ENCODE assay signal across 7 mouse cellular contexts in genomic region chr2:4557028-4557427, GRCm38 (mm10).
A peak's percentile ranks its signal among the peaks of the same experiment; 100 is the strongest.
DNase-seq lines count a peak whose midpoint lies in the region; ATAC-seq and TF ChIP-seq lines count a peak whose summit lies in the region.

No protein-coding gene starts in this region.

- peak overlapping the region; percentile 99 for H3K27ac ChIP-seq in lung, embryonic 16.5 days (ENCODE audit: low read length)
- peak overlapping the region; percentile 95 for H3K27ac ChIP-seq in embryonic facial prominence, embryonic 14.5 days (replicated peaks; ENCODE audit: low read depth, low read length)
- 0 out of 2 replicates have a peak overlapping the region, but pooled peaks have one; percentile 34 for H3K27ac ChIP-seq in hindbrain, embryonic 15.5 days (replicated peaks)

- no peak overlapping the region; the same call in 1 of the 2 replicates for H3K4me3 ChIP-seq in lung, embryonic 16.5 days (ENCODE audit: low read length)
- no peak overlapping the region for H3K4me3 ChIP-seq in embryonic facial prominence, embryonic 14.5 days (ENCODE audit: low read depth, low read length)
- no peak overlapping the region for H3K4me3 ChIP-seq in hindbrain, embryonic 15.5 days
- H3K4me3 ChIP-seq in myocyte, result no peak overlapping the region

- peak overlapping the region; percentile 25 for H3K4me2 ChIP-seq in lung, embryonic 16.5 days (ENCODE audit: low read depth, low read length)
- H3K4me2 ChIP-seq in embryonic facial prominence, embryonic 14.5 days (ENCODE audit: low read depth, low read length), result peak overlapping the region; percentile 8; the same call in 1 of the 2 replicates
- H3K4me2 ChIP-seq in hindbrain, embryonic 15.5 days, result no peak overlapping the region
- H3K4me2 ChIP-seq in myocyte (ENCODE audit: low read depth), result peak overlapping the region; percentile 89

- peaks cover 41% of the 10 kb centered on the region for H3K4me1 ChIP-seq in lung, embryonic 16.5 days (replicated peaks; ENCODE audit: control insufficient read depth, insufficient read depth, low read length)
- H3K4me1 ChIP-seq in embryonic facial prominence, embryonic 14.5 days (ENCODE audit: control insufficient read depth, insufficient read depth, low read length), result peaks cover 50% of the 10 kb centered on the region
- peaks cover 57% of the 10 kb centered on the region for H3K4me1 ChIP-seq in hindbrain, embryonic 15.5 days (replicated peaks)

- H3ac ChIP-seq in myocyte (ENCODE audit: control insufficient read depth, insufficient read length), result no peak overlapping the region

- ATAC-seq in lung, embryonic 16.5 days (ENCODE audit: low read depth), result peak; percentile 18; the same call in 1 of the 2 replicates
- no peak for ATAC-seq in embryonic facial prominence, embryonic 14.5 days (ENCODE audit: low read depth)
- ATAC-seq in hindbrain, embryonic 15.5 days (ENCODE audit: low FRiP score, low read depth), result no peak

- no peaks in the 10 kb centered on the region for H3K9me3 ChIP-seq in lung, embryonic 16.5 days (ENCODE audit: control insufficient read depth, low read length)
- no peaks in the 10 kb centered on the region for H3K9me3 ChIP-seq in embryonic facial prominence, embryonic 14.5 days (ENCODE audit: control insufficient read depth, low read length)
- no peaks in the 10 kb centered on the region for H3K9me3 ChIP-seq in hindbrain, embryonic 15.5 days

- WGBS in lung, embryonic 16.5 days, result 17% methylated on average over 4 of the region's 4 CpGs
- WGBS in embryonic facial prominence, embryonic 14.5 days, result 14% methylated on average over 4 of the region's 4 CpGs
- WGBS in hindbrain, embryonic 15.5 days, result 36% methylated on average over 4 of the region's 4 CpGs

- H3K36me3 ChIP-seq in lung, embryonic 16.5 days (ENCODE audit: control insufficient read depth, insufficient read depth, low read length), result no peaks in the 10 kb centered on the region
- H3K36me3 ChIP-seq in embryonic facial prominence, embryonic 14.5 days (ENCODE audit: control insufficient read depth, insufficient read depth, low read length), result 0 out of 2 replicates have a peak, but pooled peaks cover 4% of the 10 kb centered on the region
- no peaks in the 10 kb centered on the region for H3K36me3 ChIP-seq in hindbrain, embryonic 15.5 days
- no peaks in the 10 kb centered on the region for H3K36me3 ChIP-seq in myocyte (ENCODE audit: control insufficient read depth, insufficient read depth)

- H3K79me2 ChIP-seq in myocyte (ENCODE audit: control insufficient read depth, insufficient read depth), result peaks cover 31% of the 10 kb centered on the region

- no peak for TF ChIP-seq POLR2A in myocyte (IDR thresholded peaks at IDR 0.05; ENCODE audit: insufficient read length, low read depth)

- DNase-seq in lung, adult 18-20 months, result no peak
- DNase-seq in embryonic facial prominence, embryonic 14.5 days (ENCODE audit: low spot score), result peak; percentile 77
- DNase-seq in ovary, postnatal 14 days (ENCODE audit: low spot score), result no peak
- no peak for DNase-seq in cerebellum, adult 9-10 months

- peak overlapping the region; percentile 6; the same call in 1 of the 2 replicates for H3K9ac ChIP-seq in lung, embryonic 16.5 days (ENCODE audit: low read length)
- peak overlapping the region; percentile 32; the same call in 1 of the 2 replicates for H3K9ac ChIP-seq in embryonic facial prominence, embryonic 14.5 days (ENCODE audit: low read depth, low read length)
- no peak overlapping the region for H3K9ac ChIP-seq in hindbrain, embryonic 15.5 days

- no peaks in the 10 kb centered on the region for H3K27me3 ChIP-seq in lung, embryonic 16.5 days (ENCODE audit: control insufficient read depth, insufficient read depth, low read depth, low read length)
- no peaks in the 10 kb centered on the region for H3K27me3 ChIP-seq in embryonic facial prominence, embryonic 14.5 days (replicated peaks; ENCODE audit: control insufficient read depth, insufficient read depth, low read length)
- no peaks in the 10 kb centered on the region for H3K27me3 ChIP-seq in hindbrain, embryonic 15.5 days
- no peaks in the 10 kb centered on the region for H3K27me3 ChIP-seq in myocyte (ENCODE audit: control insufficient read depth, insufficient read depth, insufficient read length)

TF ChIP-seq in myocyte, 11 proteins besides CTCF, POLR2A, EP300 and RAD21:
- TF ChIP-seq MYOG (IDR thresholded peaks at IDR 0.05; ENCODE audit: control insufficient read depth in 1 of 3, insufficient read depth in 1 of 3, insufficient read length in 2 of 3, low read depth in 2 of 3) (peak; percentile 58 to 91 (median 76)), MAX (IDR thresholded peaks at IDR 0.05; ENCODE audit: low read depth) (no peak), TCF12 (IDR thresholded peaks at IDR 0.05; ENCODE audit: insufficient read depth, poor library complexity, severe bottlenecking) (peak; percentile 51), MYOD1 (IDR thresholded peaks at IDR 0.05; ENCODE audit: control insufficient read depth in 1 of 3, insufficient read length in 2 of 3, low read depth in 2 of 3) (peak; percentile 37 to 91 (median 90))

Comparison
In these comparisons a context has a peak if more than half of its experiments do, and no peak if none do; other contexts are left out.
1. H3K27ac ChIP-seq: peak in every context shown above with its lines; median percentile 99 in lung, embryonic 16.5 days; 95 in embryonic facial prominence, embryonic 14.5 days; 34 in hindbrain, embryonic 15.5 days.